Mouse (Mus musculus) liver, embryonic 15.5 days (tissue): ENCODE data around the gene 1700018B08Rik. TPM values are rescaled to one million over a fixed set of nuclear protein-coding genes. Genes with fewer than 3 reads are reported as not detected.

Experiments used
- ATAC-seq: fragments of 200-750 bp; cut with Nextera tagmentation; 2 replicates; pipeline ENCODE4 v1.8.0; 2017; ENCODE audit warnings: moderate number of reproducible peaks, mild to moderate bottlenecking, moderate library complexity; ENCODE audit not compliant: insufficient read depth
- H3K27ac ChIP-seq: fragments of 300-500 bp; sonication (generic); replicated peaks from 2 replicates; pipeline ENCODE4 v1.5.1; 2015; ENCODE audit warnings: mild to moderate bottlenecking, inconsistent platforms
- H3K27me3 ChIP-seq: fragments of 300-500 bp; sonication (generic); 2 replicates; pipeline ENCODE4 v1.6.1; 2015; ENCODE audit warnings: mild to moderate bottlenecking, inconsistent platforms
- H3K36me3 ChIP-seq: fragments of 300-500 bp; sonication (generic); replicated peaks from 2 replicates; pipeline ENCODE4 v1.6.1; 2015; ENCODE audit warnings: moderate library complexity, mild to moderate bottlenecking, inconsistent platforms
- H3K4me1 ChIP-seq: fragments of 300-500 bp; sonication (generic); replicated peaks from 2 replicates; pipeline ENCODE4 v1.6.1; 2015; ENCODE audit warnings: inconsistent platforms
- H3K4me2 ChIP-seq: fragments of 300-500 bp; sonication (generic); 2 replicates; pipeline ENCODE4 v1.6.1; 2015; ENCODE audit warnings: moderate library complexity, mild to moderate bottlenecking, inconsistent platforms
- H3K4me3 ChIP-seq: fragments of 300-500 bp; sonication (generic); replicated peaks from 2 replicates; pipeline ENCODE4 v1.5.1; 2015; ENCODE audit warnings: mild to moderate bottlenecking, inconsistent platforms
- H3K9ac ChIP-seq: fragments of 300-500 bp; sonication (generic); 2 replicates; pipeline ENCODE4 v1.6.1; 2015; ENCODE audit warnings: moderate library complexity, mild to moderate bottlenecking, inconsistent platforms
- H3K9me3 ChIP-seq: fragments of 300-500 bp; sonication (generic); replicated peaks from 2 replicates; pipeline ENCODE4 v1.6.1; 2016; ENCODE audit warnings: inconsistent platforms
- WGBS: fragments of 180-500 bp; shearing (Covaris S2); methylation state at CpG from one replicate; pipeline ENCODE4 v1.1.7; 2015; ENCODE audit warnings: mixed read lengths; ENCODE audit not compliant: insufficient replicate concordance; 5-methylcytosine and 5-hydroxymethylcytosine counted together
- polyA plus RNA-seq: library from polyadenylated mRNA; unstranded; fragments of >200 nt; fragmentation: Nextera tagmentation; extraction: Ambion mirVana; gene quantifications from 2 replicates; pipeline ENCODE4 v1.2.1, GENCODE M21; 2015

Gene 1700018B08Rik
- polyA plus RNA-seq, 1 experiment from 2014 or later = not detected

GRCm38 (mm10) chr8:121580465-121580864, 36.3 kb upstream of the 1700018B08Rik start:
- ATAC-seq = no peak

GRCm38 (mm10) chr8:121578676-121579451, 34.7 kb upstream of the 1700018B08Rik start, which contains the start of gene Fbxo31:
Fbxo31 (minus strand) TSS chr8:121578806.
- H3K4me3 ChIP-seq = peak within 1 kb of the TSS; percentile 85
- H3K4me2 ChIP-seq = peak within 1 kb of the TSS; percentile 99
- 0 out of 2 replicates have a peak, but pooled peaks cover 4% of the 10 kb centered on the region for H3K27me3 ChIP-seq
- peak; percentile 86 for ATAC-seq
- WGBS = under 1% methylated on average over 63 of the region's 63 CpGs
- H3K36me3 ChIP-seq = no peaks in the 10 kb centered on the region
- peaks cover 68% of the 10 kb centered on the region for H3K4me1 ChIP-seq
- peak within 1 kb of the TSS; percentile 80 for H3K9ac ChIP-seq
- H3K9me3 ChIP-seq = no peaks in the 10 kb centered on the region
- peak within 1 kb of the TSS; percentile 81 for H3K27ac ChIP-seq

More at GRCm38 (mm10) chr8:121580465-121580864, 36.3 kb upstream of the 1700018B08Rik start:
- H3K4me3 ChIP-seq = no peak overlapping the region
- H3K9ac ChIP-seq = no peak overlapping the region
- H3K36me3 ChIP-seq = no peaks in the 10 kb centered on the region
- no peaks in the 10 kb centered on the region for H3K9me3 ChIP-seq
- H3K4me2 ChIP-seq = peak overlapping the region; percentile 35; the same call in 1 of the 2 replicates
- peak overlapping the region; percentile 81 for H3K27ac ChIP-seq
- peaks cover 63% of the 10 kb centered on the region for H3K4me1 ChIP-seq
- 0 out of 2 replicates have a peak, but pooled peaks cover 11% of the 10 kb centered on the region for H3K27me3 ChIP-seq
- WGBS = 32% methylated on average over 9 of the region's 9 CpGs

- H3K27ac ChIP-seq = peak overlapping the region; percentile 81
- WGBS = 2% methylated on average over 44 of the region's 44 CpGs
- peak overlapping the region; percentile 99 for H3K4me2 ChIP-seq
- H3K27me3 ChIP-seq = no peaks in the 10 kb centered on the region
- no peaks in the 10 kb centered on the region for H3K36me3 ChIP-seq
- no peaks in the 10 kb centered on the region for H3K9me3 ChIP-seq
- H3K4me3 ChIP-seq = peak overlapping the region; percentile 85
- H3K4me1 ChIP-seq = peaks cover 73% of the 10 kb centered on the region
- H3K9ac ChIP-seq = peak overlapping the region; percentile 80
- ATAC-seq = no peak; the same call in 1 of the 2 replicates
Measured at GRCm38 (mm10) chr8:121577751-121578675, 33.9 kb upstream of the 1700018B08Rik start.

GRCm38 (mm10) chr8:121575661-121576060, 31.5 kb upstream of the 1700018B08Rik start:
- Histone ChIP-seq H3K36me3 (no peaks in the 10 kb centered on the region), H3K4me3 (no peak overlapping the region), H3K9me3 (no peaks in the 10 kb centered on the region), H3K4me1 (peaks cover 81% of the 10 kb centered on the region), H3K9ac (0 out of 2 replicates have a peak overlapping the region, but pooled peaks have one; percentile 11), H3K27ac (no peak overlapping the region), H3K4me2 (no peak overlapping the region), H3K27me3 (no peaks in the 10 kb centered on the region)
- WGBS = 77% methylated on average over 3 of the region's 3 CpGs
- ATAC-seq = no peak

- Histone ChIP-seq H3K9ac (no peak overlapping the region), H3K4me2 (no peak overlapping the region), H3K4me3 (no peak overlapping the region), H3K9me3 (no peaks in the 10 kb centered on the region), H3K4me1 (peaks cover 69% of the 10 kb centered on the region), H3K36me3 (no peaks in the 10 kb centered on the region), H3K27me3 (no peaks in the 10 kb centered on the region), H3K27ac (no peak overlapping the region)
- ATAC-seq = peak; percentile 65
- WGBS = 31% methylated on average over 3 of the region's 3 CpGs
Measured at GRCm38 (mm10) chr8:121573275-121573674, 29.2 kb upstream of the 1700018B08Rik start.

- no peaks in the 10 kb centered on the region for H3K36me3 ChIP-seq
- ATAC-seq = no peak
- no peaks in the 10 kb centered on the region for H3K27me3 ChIP-seq
- 68% methylated on average over 7 of the region's 7 CpGs for WGBS
- no peak overlapping the region for H3K4me3 ChIP-seq
- no peak overlapping the region for H3K4me2 ChIP-seq
- no peaks in the 10 kb centered on the region for H3K9me3 ChIP-seq
- H3K27ac ChIP-seq = no peak overlapping the region
- peaks cover 68% of the 10 kb centered on the region for H3K4me1 ChIP-seq
- H3K9ac ChIP-seq = no peak overlapping the region
Measured at GRCm38 (mm10) chr8:121572121-121572520, 28.0 kb upstream of the 1700018B08Rik start.

- no peak for ATAC-seq
- H3K9ac ChIP-seq = no peak overlapping the region
- no peaks in the 10 kb centered on the region for H3K9me3 ChIP-seq
- H3K4me3 ChIP-seq = peak overlapping the region; percentile 18; the same call in 1 of the 2 replicates
- H3K36me3 ChIP-seq = 0 out of 2 replicates have a peak, but pooled peaks cover 5% of the 10 kb centered on the region
- WGBS = 65% methylated on average over 17 of the region's 17 CpGs
- peak overlapping the region; percentile 54 for H3K4me2 ChIP-seq
- H3K4me1 ChIP-seq = peaks cover 59% of the 10 kb centered on the region
- H3K27me3 ChIP-seq = no peaks in the 10 kb centered on the region
- H3K27ac ChIP-seq = peak overlapping the region; percentile 7; the same call in 1 of the 2 replicates
Measured at GRCm38 (mm10) chr8:121570801-121571200, 26.7 kb upstream of the 1700018B08Rik start.

GRCm38 (mm10) chr8:121570335-121570734, 26.2 kb upstream of the 1700018B08Rik start:
- no peak overlapping the region for H3K9ac ChIP-seq
- WGBS = 43% methylated on average over 21 of the region's 21 CpGs
- no peaks in the 10 kb centered on the region for H3K27me3 ChIP-seq
- peak overlapping the region; percentile 54 for H3K4me2 ChIP-seq
- peak overlapping the region; percentile 7; the same call in 1 of the 2 replicates for H3K27ac ChIP-seq
- H3K36me3 ChIP-seq = 0 out of 2 replicates have a peak, but pooled peaks cover 5% of the 10 kb centered on the region
- peak overlapping the region; percentile 18 for H3K4me3 ChIP-seq
- H3K4me1 ChIP-seq = peaks cover 59% of the 10 kb centered on the region
- no peaks in the 10 kb centered on the region for H3K9me3 ChIP-seq
- peak; percentile 10; the same call in 1 of the 2 replicates for ATAC-seq

GRCm38 (mm10) chr8:121568321-121568720, 24.2 kb upstream of the 1700018B08Rik start:
- Histone ChIP-seq H3K36me3 (0 out of 2 replicates have a peak, but pooled peaks cover 5% of the 10 kb centered on the region), H3K4me3 (no peak overlapping the region), H3K9ac (no peak overlapping the region), H3K4me1 (peaks cover 41% of the 10 kb centered on the region), H3K9me3 (no peaks in the 10 kb centered on the region), H3K4me2 (no peak overlapping the region), H3K27me3 (no peaks in the 10 kb centered on the region), H3K27ac (no peak overlapping the region)
- 55% methylated on average over 6 of the region's 6 CpGs for WGBS
- no peak for ATAC-seq

- no peak overlapping the region for H3K4me3 ChIP-seq
- H3K9me3 ChIP-seq = no peaks in the 10 kb centered on the region
- 76% methylated on average over 6 of the region's 6 CpGs for WGBS
- no peak overlapping the region for H3K4me2 ChIP-seq
- no peak for ATAC-seq
- peaks cover 20% of the 10 kb centered on the region for H3K36me3 ChIP-seq
- H3K27me3 ChIP-seq = no peaks in the 10 kb centered on the region
- H3K9ac ChIP-seq = no peak overlapping the region
- H3K4me1 ChIP-seq = peaks cover 19% of the 10 kb centered on the region
- no peak overlapping the region for H3K27ac ChIP-seq
Measured at GRCm38 (mm10) chr8:121563701-121564100, 19.6 kb upstream of the 1700018B08Rik start.
